Mouse (Mus musculus): ENCODE measurements around the gene Setd7. TPM values are rescaled to one million over a fixed set of nuclear protein-coding genes. Genes with fewer than 3 reads are reported as not detected.

Setd7 gene
- polyA plus RNA-seq (2015; fragmentation: Nextera tagmentation; extraction: Ambion mirVana): 3.0 and 4.6 TPM in 2 replicates

- Histone ChIP-seq H3K9me3 (replicated peaks) (no peaks in the 10 kb centered on the region), H3K36me3 (no peaks in the 10 kb centered on the region), H3K4me3 (replicated peaks) (peak within 1 kb of the TSS; percentile 82), H3K4me2 (peak within 1 kb of the TSS; percentile 95), H3K27ac (peak within 1 kb of the TSS; percentile 95), H3K4me1 (peaks cover 30% of the 10 kb centered on the region), H3K27me3 (no peaks in the 10 kb centered on the region), H3K9ac (peak within 1 kb of the TSS; percentile 90)
- WGBS: under 1% methylated on average over 38 of the region's 48 CpGs
- peak; percentile 87 for ATAC-seq (replicated peaks; ENCODE audit: low FRiP score)
Observed at GRCm38 (mm10) chr3:51560511-51561108, at the start of gene Setd7. Gene Setd7, minus strand, starts transcription at chr3:51560879.

- WGBS: 82% methylated on average over 3 of the region's 3 CpGs
Observed at GRCm38 (mm10) chr3:51604489-51604888, 43.8 kb upstream of the Setd7 start.

GRCm38 (mm10) chr3:51603705-51604291 lies 43.1 kb upstream of the Setd7 start:
- H3K27ac ChIP-seq: no peak overlapping the region
- H3K9ac ChIP-seq: no peak overlapping the region
- no peaks in the 10 kb centered on the region for H3K36me3 ChIP-seq
- H3K9me3 ChIP-seq (replicated peaks): no peaks in the 10 kb centered on the region
- H3K4me2 ChIP-seq: no peak overlapping the region
- no peak overlapping the region for H3K4me3 ChIP-seq (replicated peaks)
- WGBS: 80% methylated on average over 15 of the region's 15 CpGs
- ATAC-seq (replicated peaks; ENCODE audit: low FRiP score): no peak
- no peaks in the 10 kb centered on the region for H3K27me3 ChIP-seq
- no peaks in the 10 kb centered on the region for H3K4me1 ChIP-seq

More at GRCm38 (mm10) chr3:51604489-51604888, 43.8 kb upstream of the Setd7 start:
- Histone ChIP-seq H3K9me3 (replicated peaks) (no peaks in the 10 kb centered on the region), H3K9ac (no peak overlapping the region), H3K27ac (no peak overlapping the region), H3K4me1 (no peaks in the 10 kb centered on the region), H3K27me3 (no peaks in the 10 kb centered on the region), H3K4me2 (no peak overlapping the region), H3K36me3 (no peaks in the 10 kb centered on the region), H3K4me3 (replicated peaks) (no peak overlapping the region)
- ATAC-seq (replicated peaks; ENCODE audit: low FRiP score): no peak

- Histone ChIP-seq H3K27ac (no peak overlapping the region), H3K36me3 (no peaks in the 10 kb centered on the region), H3K4me1 (no peaks in the 10 kb centered on the region), H3K4me3 (replicated peaks) (no peak overlapping the region), H3K9me3 (replicated peaks) (no peaks in the 10 kb centered on the region), H3K27me3 (no peaks in the 10 kb centered on the region), H3K9ac (no peak overlapping the region), H3K4me2 (no peak overlapping the region)
- ATAC-seq (replicated peaks; ENCODE audit: low FRiP score): no peak
- WGBS: 91% methylated on average over 2 of the region's 2 CpGs
Observed at GRCm38 (mm10) chr3:51601461-51601860, 40.8 kb upstream of the Setd7 start.

- WGBS: 82% methylated on average over 4 of the region's 4 CpGs
- H3K27ac ChIP-seq: no peak overlapping the region
- no peaks in the 10 kb centered on the region for H3K27me3 ChIP-seq
- no peak overlapping the region for H3K9ac ChIP-seq
- ATAC-seq (replicated peaks; ENCODE audit: low FRiP score): no peak
- H3K4me2 ChIP-seq: no peak overlapping the region
- H3K36me3 ChIP-seq: no peaks in the 10 kb centered on the region
- H3K9me3 ChIP-seq (replicated peaks): no peaks in the 10 kb centered on the region
- H3K4me3 ChIP-seq (replicated peaks): no peak overlapping the region
- H3K4me1 ChIP-seq: no peaks in the 10 kb centered on the region
Observed at GRCm38 (mm10) chr3:51600728-51601127, 40.0 kb upstream of the Setd7 start.

GRCm38 (mm10) chr3:51599057-51599630 lies 38.5 kb upstream of the Setd7 start:
- 76% methylated on average over 12 of the region's 12 CpGs for WGBS
- Histone ChIP-seq H3K36me3 (no peaks in the 10 kb centered on the region), H3K4me2 (no peak overlapping the region), H3K27me3 (no peaks in the 10 kb centered on the region), H3K9ac (no peak overlapping the region), H3K4me3 (replicated peaks) (no peak overlapping the region), H3K4me1 (no peaks in the 10 kb centered on the region), H3K9me3 (replicated peaks) (no peaks in the 10 kb centered on the region), H3K27ac (no peak overlapping the region)
- no peak for ATAC-seq (replicated peaks; ENCODE audit: low FRiP score)

- no peaks in the 10 kb centered on the region for H3K4me1 ChIP-seq
- no peaks in the 10 kb centered on the region for H3K9me3 ChIP-seq (replicated peaks)
- no peak overlapping the region for H3K4me3 ChIP-seq (replicated peaks)
- no peaks in the 10 kb centered on the region for H3K27me3 ChIP-seq
- H3K4me2 ChIP-seq: no peak overlapping the region
- H3K36me3 ChIP-seq: no peaks in the 10 kb centered on the region
- ATAC-seq (replicated peaks; ENCODE audit: low FRiP score): no peak
- 87% methylated on average over 2 of the region's 2 CpGs for WGBS
- H3K27ac ChIP-seq: no peak overlapping the region
- H3K9ac ChIP-seq: no peak overlapping the region
Observed at GRCm38 (mm10) chr3:51596538-51596937, 35.9 kb upstream of the Setd7 start.

- H3K4me1 ChIP-seq: no peaks in the 10 kb centered on the region
- no peak for ATAC-seq (replicated peaks; ENCODE audit: low FRiP score)
- H3K27ac ChIP-seq: no peak overlapping the region
- no peak overlapping the region for H3K4me3 ChIP-seq (replicated peaks)
- no peaks in the 10 kb centered on the region for H3K9me3 ChIP-seq (replicated peaks)
- H3K9ac ChIP-seq: no peak overlapping the region
- no peaks in the 10 kb centered on the region for H3K27me3 ChIP-seq
- no peak overlapping the region for H3K4me2 ChIP-seq
- WGBS: 81% methylated on average over 1 of the region's 1 CpGs
- H3K36me3 ChIP-seq: no peaks in the 10 kb centered on the region
Observed at GRCm38 (mm10) chr3:51593506-51593905, 32.8 kb upstream of the Setd7 start.

- no peak overlapping the region for H3K4me3 ChIP-seq (replicated peaks)
- no peak overlapping the region for H3K4me2 ChIP-seq
- H3K9me3 ChIP-seq (replicated peaks): no peaks in the 10 kb centered on the region
- no peaks in the 10 kb centered on the region for H3K27me3 ChIP-seq
- no peak overlapping the region for H3K27ac ChIP-seq
- H3K4me1 ChIP-seq: 0 out of 2 replicates have a peak, but pooled peaks cover 5% of the 10 kb centered on the region
- no peak for ATAC-seq (replicated peaks; ENCODE audit: low FRiP score)
- no peak overlapping the region for H3K9ac ChIP-seq
- H3K36me3 ChIP-seq: no peaks in the 10 kb centered on the region
- WGBS: 85% methylated on average over 6 of the region's 6 CpGs
Observed at GRCm38 (mm10) chr3:51591591-51591990, 30.9 kb upstream of the Setd7 start.

- no peaks in the 10 kb centered on the region for H3K9me3 ChIP-seq (replicated peaks)
- no peak overlapping the region for H3K4me3 ChIP-seq (replicated peaks)
- H3K27me3 ChIP-seq: no peaks in the 10 kb centered on the region
- 47% methylated on average over 15 of the region's 15 CpGs for WGBS
- H3K9ac ChIP-seq: no peak overlapping the region
- no peak overlapping the region for H3K4me2 ChIP-seq
- no peak overlapping the region for H3K27ac ChIP-seq
- ATAC-seq (replicated peaks; ENCODE audit: low FRiP score): peak; percentile 40; the same call in 1 of the 2 replicates
- H3K36me3 ChIP-seq: no peaks in the 10 kb centered on the region
- H3K4me1 ChIP-seq: 0 out of 2 replicates have a peak, but pooled peaks cover 5% of the 10 kb centered on the region
Observed at GRCm38 (mm10) chr3:51590207-51590892, 29.7 kb upstream of the Setd7 start.

GRCm38 (mm10) chr3:51587697-51588262 lies 27.1 kb upstream of the Setd7 start:
- Histone ChIP-seq H3K4me2 (no peak overlapping the region), H3K9ac (no peak overlapping the region), H3K36me3 (no peaks in the 10 kb centered on the region), H3K27me3 (0 out of 2 replicates have a peak, but pooled peaks cover 5% of the 10 kb centered on the region), H3K27ac (no peak overlapping the region), H3K9me3 (replicated peaks) (no peaks in the 10 kb centered on the region), H3K4me3 (replicated peaks) (no peak overlapping the region), H3K4me1 (peaks cover 18% of the 10 kb centered on the region; the same call in 1 of the 2 replicates)
- 54% methylated on average over 7 of the region's 7 CpGs for WGBS
- ATAC-seq (replicated peaks; ENCODE audit: low FRiP score): no peak

All from kidney, embryonic 15.5 days (tissue).